Comparison of ENCODE assay signal across 26 mouse cellular contexts in the genomic region with DNA sequence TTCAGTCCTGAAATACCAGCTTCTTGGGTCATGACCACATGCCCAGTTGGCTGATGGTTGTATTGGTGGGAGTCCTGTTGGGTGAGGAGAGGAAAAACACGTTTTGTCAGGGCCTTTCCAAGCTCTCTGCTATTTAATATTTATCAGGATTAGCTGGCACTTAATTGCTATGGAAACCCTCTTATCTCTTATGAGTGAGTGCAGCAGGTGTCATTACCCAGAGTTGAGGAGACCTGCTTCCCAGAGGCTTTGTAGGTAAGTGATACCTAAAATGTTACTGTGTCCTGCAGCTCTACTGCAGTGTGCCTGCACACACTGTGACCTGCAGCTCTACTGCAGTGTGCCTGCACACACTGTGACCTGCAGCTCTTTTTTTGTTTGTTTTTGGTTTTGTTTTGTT.
A peak's percentile ranks its signal among the peaks of the same experiment; 100 is the strongest.
DNase-seq lines count a peak whose midpoint lies in the region; ATAC-seq and TF ChIP-seq lines count a peak whose summit lies in the region.
"Had no signal": no experiment of that assay in that cellular context is flagged by ENCODE, and none has a peak within 500 bp of the region (broad histone marks: within the 10 kb centered on the region; RNA-seq: fewer than 3 reads in every experiment).

No protein-coding gene starts in this region.

- TF ChIP-seq EP300 in liver, embryonic 14.5 days (IDR thresholded peaks at IDR 0.05; ENCODE audit: low read depth), result no peak
- no peak for TF ChIP-seq EP300 in MEL (IDR thresholded peaks at IDR 0.05; ENCODE audit: low read depth in 1 of 2, low read length in 2 of 2)

- DNase-seq in liver, embryonic 14.5 days (ENCODE audit: low read depth in 3 of 3, low spot score in 3 of 3), result no peak
- no peak for DNase-seq in liver
- DNase-seq in MEL (ENCODE audit: low read depth, low spot score), result no peak
- DNase-seq in adrenal gland, postnatal 36 days, result no peak
- DNase-seq: adrenal gland, adult 8-10 months; adrenal gland, postnatal 25 days; cerebellum, adult 18-20 months; cerebellum, adult 9-10 months; cerebellum, postnatal 25 days; gastrocnemius, postnatal 10 days; gastrocnemius, postnatal 36 days; heart, adult 2 months; heart, postnatal 14 days; heart, postnatal 4 days had no signal

- no peak for TF ChIP-seq RAD21 in MEL (IDR thresholded peaks at IDR 0.05; ENCODE audit: low read depth, low read length)

- H3K4me1 ChIP-seq in liver, embryonic 14.5 days (replicated peaks; ENCODE audit: control insufficient read depth in 2 of 2, insufficient read depth in 2 of 2, low read length in 1 of 2), result no peaks in the 10 kb centered on the region
- H3K4me1 ChIP-seq in MEL (ENCODE audit: control insufficient read depth in 1 of 2, insufficient read depth in 2 of 2, low read length in 2 of 2), result peaks cover 8 to 9% of the 10 kb centered on the region in 2 experiments; a peak in 3 of 4 replicates
- H3K4me1 ChIP-seq in intestine, embryonic 15.5 days (replicated peaks), result no peaks in the 10 kb centered on the region
- H3K4me1 ChIP-seq in stomach, embryonic 16.5 days (ENCODE audit: control insufficient read depth, insufficient read depth, low read length), result no peaks in the 10 kb centered on the region

- H3K4me3 ChIP-seq in liver, embryonic 14.5 days (ENCODE audit: insufficient read depth in 1 of 2, low read depth in 2 of 2, low read length in 2 of 2), result no peak overlapping the region
- no peak overlapping the region for H3K4me3 ChIP-seq in MEL (ENCODE audit: control insufficient read depth in 1 of 2, insufficient read depth in 1 of 2, low read depth in 2 of 2, low read length in 2 of 2)
- no peak overlapping the region for H3K4me3 ChIP-seq in intestine, embryonic 15.5 days (replicated peaks)
- no peak overlapping the region for H3K4me3 ChIP-seq in stomach, embryonic 16.5 days (replicated peaks; ENCODE audit: low read length)
- H3K4me3 ChIP-seq: embryonic facial prominence, embryonic 13.5 days; forebrain, embryonic 10.5 days; forebrain, embryonic 13.5 days; heart, adult 2 months; heart, embryonic 10.5 days; heart, embryonic 13.5 days had no signal

- H3K4me2 ChIP-seq in liver, embryonic 14.5 days (ENCODE audit: low read depth), result no peak overlapping the region
- no peak overlapping the region for H3K4me2 ChIP-seq in intestine, embryonic 15.5 days (replicated peaks)
- H3K4me2 ChIP-seq in stomach, embryonic 16.5 days (ENCODE audit: low read depth, low read length), result no peak overlapping the region
- H3K4me2 ChIP-seq: embryonic facial prominence, embryonic 13.5 days; forebrain, embryonic 13.5 days; heart, embryonic 13.5 days; hindbrain, embryonic 14.5 days had no signal

- 0 out of 2 replicates have a peak, but pooled peaks have one; percentile 23 for ATAC-seq in liver, embryonic 14.5 days (ENCODE audit: insufficient read depth)
- ATAC-seq in intestine, embryonic 15.5 days, result peak; percentile 82
- ATAC-seq in stomach, embryonic 16.5 days (ENCODE audit: insufficient read depth, low FRiP score), result peak; percentile 37; the same call in 1 of the 2 replicates
- ATAC-seq: activated CD4-positive, CD25-positive, alpha-beta regulatory T cell, adult 4 months; CD4-positive, CD25-positive, alpha-beta regulatory T cell, adult 4 months; forebrain, embryonic 13.5 days; forebrain, embryonic 16.5 days; hindbrain, postnatal 0 days had no signal

- H3K9ac ChIP-seq in liver, embryonic 14.5 days (replicated peaks), result no peak overlapping the region
- H3K9ac ChIP-seq in MEL (ENCODE audit: control insufficient read depth, low read depth, low read length, poor library complexity, severe bottlenecking), result no peak overlapping the region
- H3K9ac ChIP-seq in intestine, embryonic 15.5 days, result no peak overlapping the region
- no peak overlapping the region for H3K9ac ChIP-seq in stomach, embryonic 16.5 days (ENCODE audit: low read length)
- H3K9ac ChIP-seq: embryonic facial prominence, embryonic 13.5 days; forebrain, embryonic 13.5 days; heart, embryonic 13.5 days; hindbrain, embryonic 14.5 days had no signal

- no peaks in the 10 kb centered on the region for H3K79me2 ChIP-seq in MEL (ENCODE audit: control insufficient read depth, insufficient read depth, low read length, poor library complexity)

- TF ChIP-seq CTCF in liver, embryonic 14.5 days (IDR thresholded peaks at IDR 0.05; ENCODE audit: low read depth), result no peak
- TF ChIP-seq CTCF in MEL (IDR thresholded peaks at IDR 0.05 in 2 of 3, conservative IDR thresholded peaks at IDR 0.05 in 1 of 3; ENCODE audit: control insufficient read depth in 1 of 3, insufficient read depth in 1 of 3, low read depth in 2 of 3, low read length in 3 of 3, poor library complexity in 1 of 3, severe bottlenecking in 1 of 3), result no peak

- no peak overlapping the region for H3K27ac ChIP-seq in liver, embryonic 14.5 days
- peak overlapping the region; percentile 39; the same call in 1 of the 2 replicates for H3K27ac ChIP-seq in MEL (ENCODE audit: control insufficient read depth, low read depth, low read length)
- H3K27ac ChIP-seq in intestine, embryonic 15.5 days, result no peak overlapping the region
- H3K27ac ChIP-seq in stomach, embryonic 16.5 days (ENCODE audit: low read length), result no peak overlapping the region
- H3K27ac ChIP-seq: embryonic facial prominence, embryonic 13.5 days; forebrain, embryonic 10.5 days; forebrain, embryonic 13.5 days; heart, adult 2 months; heart, embryonic 10.5 days; heart, embryonic 13.5 days; hindbrain, embryonic 14.5 days; hindbrain, postnatal 0 days had no signal

- no peaks in the 10 kb centered on the region for H3K9me3 ChIP-seq in liver, embryonic 14.5 days (ENCODE audit: control insufficient read depth, low read length)
- no peaks in the 10 kb centered on the region for H3K9me3 ChIP-seq in MEL (replicated peaks; ENCODE audit: insufficient read depth, low read length)
- H3K9me3 ChIP-seq in intestine, embryonic 15.5 days, result no peaks in the 10 kb centered on the region
- H3K9me3 ChIP-seq in stomach, embryonic 16.5 days (replicated peaks; ENCODE audit: control insufficient read depth, low read length), result no peaks in the 10 kb centered on the region
- H3K9me3 ChIP-seq: embryonic facial prominence, embryonic 13.5 days; forebrain, embryonic 10.5 days; forebrain, embryonic 13.5 days; heart, embryonic 10.5 days; heart, embryonic 13.5 days had no signal

- no peak for TF ChIP-seq POLR2A in MEL (IDR thresholded peaks at IDR 0.05; ENCODE audit: control insufficient read depth in 1 of 2, insufficient read depth in 1 of 2, low read depth in 1 of 2, low read length in 2 of 2, poor library complexity in 1 of 2)

- 21% methylated on average over 1 of the region's 1 CpGs for WGBS in liver, embryonic 14.5 days (ENCODE audit: insufficient replicate concordance)
- 37% methylated on average over 1 of the region's 1 CpGs for WGBS in intestine, embryonic 15.5 days
- 28% methylated on average over 1 of the region's 1 CpGs for WGBS in stomach, embryonic 16.5 days

- H3K27me3 ChIP-seq in liver, embryonic 14.5 days (ENCODE audit: control insufficient read depth, insufficient read depth, low read length), result no peaks in the 10 kb centered on the region
- no peaks in the 10 kb centered on the region for H3K27me3 ChIP-seq in MEL (ENCODE audit: control insufficient read depth in 1 of 2, insufficient read depth in 2 of 2, low read length in 2 of 2)
- no peaks in the 10 kb centered on the region for H3K27me3 ChIP-seq in intestine, embryonic 15.5 days (replicated peaks)
- H3K27me3 ChIP-seq in stomach, embryonic 16.5 days (ENCODE audit: control insufficient read depth, insufficient read depth, low read length), result no peaks in the 10 kb centered on the region
- H3K27me3 ChIP-seq: embryonic facial prominence, embryonic 13.5 days; forebrain, embryonic 13.5 days; heart, embryonic 13.5 days had no signal

- no peaks in the 10 kb centered on the region for H3K36me3 ChIP-seq in liver, embryonic 14.5 days (replicated peaks; ENCODE audit: control insufficient read depth, insufficient read depth, low read depth)
- peaks cover 0 to 11% of the 10 kb centered on the region in 2 experiments; a peak in 2 of 4 replicates for H3K36me3 ChIP-seq in MEL (ENCODE audit: control insufficient read depth in 1 of 2, insufficient read depth in 2 of 2, low read length in 2 of 2)
- no peaks in the 10 kb centered on the region for H3K36me3 ChIP-seq in intestine, embryonic 15.5 days
- no peaks in the 10 kb centered on the region for H3K36me3 ChIP-seq in stomach, embryonic 16.5 days (ENCODE audit: control insufficient read depth, insufficient read depth, low read length)
- H3K36me3 ChIP-seq: embryonic facial prominence, embryonic 13.5 days; forebrain, embryonic 10.5 days; heart, embryonic 10.5 days; heart, embryonic 13.5 days had no signal

TF ChIP-seq in MEL, 35 proteins besides CTCF, POLR2A, EP300 and RAD21:
- TF ChIP-seq ZC3H11A (IDR thresholded peaks at IDR 0.05; ENCODE audit: low read depth, low read length) (no peak), RCOR1 (IDR thresholded peaks at IDR 0.05; ENCODE audit: low read depth, low read length) (no peak), KAT2A (conservative IDR thresholded peaks at IDR 0.05; ENCODE audit: low read depth, low read length) (no peak), MAFK (IDR thresholded peaks at IDR 0.05; ENCODE audit: borderline replicate concordance, low read depth, low read length) (no peak), NELFE (IDR thresholded peaks at IDR 0.05; ENCODE audit: low read depth, low read length) (no peak), ETS1 (IDR thresholded peaks at IDR 0.05; ENCODE audit: low read depth, low read length) (no peak), POLR2AphosphoS2 (IDR thresholded peaks at IDR 0.05; ENCODE audit: low read length) (no peak), MAZ (IDR thresholded peaks at IDR 0.05; ENCODE audit: low read depth, low read length) (no peak)

Comparison
In these comparisons a context has a peak if more than half of its experiments do, and no peak if none do; other contexts are left out.
1. ATAC-seq: peak in every context shown above with its lines; median percentile 82 in intestine, embryonic 15.5 days; 37 in stomach, embryonic 16.5 days; 23 in liver, embryonic 14.5 days.